Mouse (Mus musculus): ENCODE measurements at regions not wholly inside any gene's neighbourhood (a gene's known extent, or its start where the extent isn't known, plus 50 kb on each side); places are given as distances from the start of the nearest gene placed in this dataset.

- H3K4me1 ChIP-seq (replicated peaks; ENCODE audit: control insufficient read depth, insufficient read depth, low read length), result peaks cover 10% of the 10 kb centered on the region
- DNase-seq (ENCODE audit: low spot score), result no peak
- H3K9me3 ChIP-seq (ENCODE audit: control insufficient read depth, low read length), result no peaks in the 10 kb centered on the region
- H3K27ac ChIP-seq, result no peak overlapping the region
- H3K4me2 ChIP-seq (replicated peaks), result no peak overlapping the region
- no peak for ATAC-seq (ENCODE audit: low FRiP score)
- H3K27me3 ChIP-seq (ENCODE audit: control insufficient read depth, insufficient read depth, low read length), result no peaks in the 10 kb centered on the region
- H3K36me3 ChIP-seq (replicated peaks; ENCODE audit: control insufficient read depth, insufficient read depth), result no peaks in the 10 kb centered on the region
- WGBS, result 88% methylated on average over 1 of the region's 1 CpGs
- H3K4me3 ChIP-seq (replicated peaks; ENCODE audit: low read length), result no peak overlapping the region
- no peak overlapping the region for H3K9ac ChIP-seq
These were observed 83.1 kb upstream of the 1700024P04Rik start for GRCm38 (mm10) chr13:99067504-99067903.

- DNase-seq (ENCODE audit: low spot score) (no peak), ATAC-seq (ENCODE audit: low FRiP score) (no peak)
- H3K9me3 ChIP-seq (ENCODE audit: control insufficient read depth, low read length), result no peaks in the 10 kb centered on the region
- no peaks in the 10 kb centered on the region for H3K4me1 ChIP-seq (replicated peaks; ENCODE audit: control insufficient read depth, insufficient read depth, low read length)
- H3K9ac ChIP-seq, result no peak overlapping the region
- no peak overlapping the region for H3K27ac ChIP-seq
- H3K36me3 ChIP-seq (replicated peaks; ENCODE audit: control insufficient read depth, insufficient read depth), result no peaks in the 10 kb centered on the region
- H3K27me3 ChIP-seq (ENCODE audit: control insufficient read depth, insufficient read depth, low read length), result no peaks in the 10 kb centered on the region
- H3K4me2 ChIP-seq (replicated peaks), result no peak overlapping the region
- 79% methylated on average over 4 of the region's 4 CpGs for WGBS
- H3K4me3 ChIP-seq (replicated peaks; ENCODE audit: low read length), result no peak overlapping the region
These were observed 79.1 kb upstream of the 1700024P04Rik start for GRCm38 (mm10) chr13:99063431-99063830.

GRCm38 (mm10) chr13:99062936-99063335, 78.6 kb upstream of the 1700024P04Rik start:
- WGBS, result 71% methylated on average over 3 of the region's 3 CpGs
- Histone ChIP-seq H3K27me3 (ENCODE audit: control insufficient read depth, insufficient read depth, low read length) (no peaks in the 10 kb centered on the region), H3K9me3 (ENCODE audit: control insufficient read depth, low read length) (no peaks in the 10 kb centered on the region), H3K27ac (no peak overlapping the region), H3K4me2 (replicated peaks) (no peak overlapping the region), H3K9ac (no peak overlapping the region), H3K4me3 (replicated peaks; ENCODE audit: low read length) (no peak overlapping the region), H3K36me3 (replicated peaks; ENCODE audit: control insufficient read depth, insufficient read depth) (no peaks in the 10 kb centered on the region), H3K4me1 (replicated peaks; ENCODE audit: control insufficient read depth, insufficient read depth, low read length) (no peaks in the 10 kb centered on the region)
- DNase-seq (ENCODE audit: low spot score) (no peak), ATAC-seq (ENCODE audit: low FRiP score) (no peak)

- Histone ChIP-seq H3K4me2 (replicated peaks) (no peak overlapping the region), H3K36me3 (replicated peaks; ENCODE audit: control insufficient read depth, insufficient read depth) (no peaks in the 10 kb centered on the region), H3K27me3 (ENCODE audit: control insufficient read depth, insufficient read depth, low read length) (no peaks in the 10 kb centered on the region), H3K9ac (no peak overlapping the region), H3K27ac (no peak overlapping the region), H3K9me3 (ENCODE audit: control insufficient read depth, low read length) (no peaks in the 10 kb centered on the region), H3K4me1 (replicated peaks; ENCODE audit: control insufficient read depth, insufficient read depth, low read length) (peaks cover 16% of the 10 kb centered on the region; the same call in 1 of the 2 replicates), H3K4me3 (replicated peaks; ENCODE audit: low read length) (no peak overlapping the region)
- no peak for DNase-seq (ENCODE audit: low spot score)
- no peak for ATAC-seq (ENCODE audit: low FRiP score)
- WGBS, result 86% methylated on average over 13 of the region's 13 CpGs
These were observed 74.0 kb upstream of the 1700024P04Rik start for GRCm38 (mm10) chr13:99058131-99058970.

GRCm38 (mm10) chr13:99057696-99058095, 73.3 kb upstream of the 1700024P04Rik start:
- H3K27me3 ChIP-seq (ENCODE audit: control insufficient read depth, insufficient read depth, low read length), result no peaks in the 10 kb centered on the region
- H3K4me3 ChIP-seq (replicated peaks; ENCODE audit: low read length), result no peak overlapping the region
- no peak overlapping the region for H3K4me2 ChIP-seq (replicated peaks)
- 85% methylated on average over 6 of the region's 6 CpGs for WGBS
- H3K9ac ChIP-seq, result no peak overlapping the region
- ATAC-seq (ENCODE audit: low FRiP score), result no peak
- no peak for DNase-seq (ENCODE audit: low spot score)
- H3K9me3 ChIP-seq (ENCODE audit: control insufficient read depth, low read length), result no peaks in the 10 kb centered on the region
- peaks cover 16% of the 10 kb centered on the region; the same call in 1 of the 2 replicates for H3K4me1 ChIP-seq (replicated peaks; ENCODE audit: control insufficient read depth, insufficient read depth, low read length)
- H3K36me3 ChIP-seq (replicated peaks; ENCODE audit: control insufficient read depth, insufficient read depth), result no peaks in the 10 kb centered on the region
- no peak overlapping the region for H3K27ac ChIP-seq

- 66% methylated on average over 3 of the region's 3 CpGs for WGBS
- Histone ChIP-seq H3K36me3 (replicated peaks; ENCODE audit: control insufficient read depth, insufficient read depth) (no peaks in the 10 kb centered on the region), H3K4me1 (replicated peaks; ENCODE audit: control insufficient read depth, insufficient read depth, low read length) (peaks cover 16% of the 10 kb centered on the region; the same call in 1 of the 2 replicates), H3K4me2 (replicated peaks) (0 out of 2 replicates have a peak overlapping the region, but pooled peaks have one; percentile 3), H3K27ac (no peak overlapping the region), H3K9me3 (ENCODE audit: control insufficient read depth, low read length) (no peaks in the 10 kb centered on the region), H3K9ac (no peak overlapping the region), H3K4me3 (replicated peaks; ENCODE audit: low read length) (no peak overlapping the region), H3K27me3 (ENCODE audit: control insufficient read depth, insufficient read depth, low read length) (no peaks in the 10 kb centered on the region)
- DNase-seq (ENCODE audit: low spot score) (no peak), ATAC-seq (ENCODE audit: low FRiP score) (no peak)
These were observed 72.9 kb upstream of the 1700024P04Rik start for GRCm38 (mm10) chr13:99057293-99057588.

- DNase-seq (ENCODE audit: low spot score) (no peak), ATAC-seq (ENCODE audit: low FRiP score) (no peak)
- 51% methylated on average over 19 of the region's 19 CpGs for WGBS
- Histone ChIP-seq H3K4me3 (replicated peaks; ENCODE audit: low read length) (no peak overlapping the region), H3K4me2 (replicated peaks) (0 out of 2 replicates have a peak overlapping the region, but pooled peaks have one; percentile 3), H3K9ac (no peak overlapping the region), H3K9me3 (ENCODE audit: control insufficient read depth, low read length) (no peaks in the 10 kb centered on the region), H3K27ac (no peak overlapping the region), H3K27me3 (ENCODE audit: control insufficient read depth, insufficient read depth, low read length) (no peaks in the 10 kb centered on the region), H3K4me1 (replicated peaks; ENCODE audit: control insufficient read depth, insufficient read depth, low read length) (peaks cover 16% of the 10 kb centered on the region; the same call in 1 of the 2 replicates), H3K36me3 (replicated peaks; ENCODE audit: control insufficient read depth, insufficient read depth) (no peaks in the 10 kb centered on the region)
These were observed 72.3 kb upstream of the 1700024P04Rik start for GRCm38 (mm10) chr13:99056432-99057292.

- WGBS, result 37% methylated on average over 11 of the region's 11 CpGs
- Histone ChIP-seq H3K4me1 (replicated peaks; ENCODE audit: control insufficient read depth, insufficient read depth, low read length) (peaks cover 16% of the 10 kb centered on the region; the same call in 1 of the 2 replicates), H3K36me3 (replicated peaks; ENCODE audit: control insufficient read depth, insufficient read depth) (no peaks in the 10 kb centered on the region), H3K27me3 (ENCODE audit: control insufficient read depth, insufficient read depth, low read length) (no peaks in the 10 kb centered on the region), H3K4me2 (replicated peaks) (no peak overlapping the region), H3K9ac (no peak overlapping the region), H3K27ac (no peak overlapping the region), H3K4me3 (replicated peaks; ENCODE audit: low read length) (no peak overlapping the region), H3K9me3 (ENCODE audit: control insufficient read depth, low read length) (no peaks in the 10 kb centered on the region)
- ATAC-seq (ENCODE audit: low FRiP score) (peak; percentile 37; the same call in 1 of the 2 replicates), DNase-seq (ENCODE audit: low spot score) (no peak)
These were observed 71.4 kb upstream of the 1700024P04Rik start for GRCm38 (mm10) chr13:99055609-99056321.

- no peak for ATAC-seq (ENCODE audit: low FRiP score)
- 88% methylated on average over 1 of the region's 1 CpGs for WGBS
- no peaks in the 10 kb centered on the region for H3K27me3 ChIP-seq (ENCODE audit: control insufficient read depth, insufficient read depth, low read length)
- no peak overlapping the region for H3K27ac ChIP-seq
- no peak overlapping the region for H3K9ac ChIP-seq
- H3K36me3 ChIP-seq (replicated peaks; ENCODE audit: control insufficient read depth, insufficient read depth), result no peaks in the 10 kb centered on the region
- no peak overlapping the region for H3K4me3 ChIP-seq (replicated peaks; ENCODE audit: low read length)
- H3K4me2 ChIP-seq (replicated peaks), result no peak overlapping the region
- H3K9me3 ChIP-seq (ENCODE audit: control insufficient read depth, low read length), result no peaks in the 10 kb centered on the region
- peaks cover 12% of the 10 kb centered on the region; the same call in 1 of the 2 replicates for H3K4me1 ChIP-seq (replicated peaks; ENCODE audit: control insufficient read depth, insufficient read depth, low read length)
- DNase-seq (ENCODE audit: low spot score), result no peak
These were observed 67.7 kb upstream of the 1700024P04Rik start for GRCm38 (mm10) chr13:99052076-99052475.
